In genomic region chr9:23221976-23222375, GRCm38 (mm10) we compare ENCODE assay signal across 8 mouse cellular contexts. TPM values are rescaled to one million over a fixed set of nuclear protein-coding genes. Genes with fewer than 3 reads are reported as not detected.
DNase-seq lines count a peak whose midpoint lies in the region; ATAC-seq and TF ChIP-seq lines count a peak whose summit lies in the region.

No protein-coding gene starts in this region.

- 0 out of 2 replicates have a peak overlapping the region, but pooled peaks have one; percentile 83 for H3K27ac ChIP-seq in heart, embryonic 13.5 days (replicated peaks)
- no peak overlapping the region for H3K27ac ChIP-seq in forebrain, postnatal 0 days (ENCODE audit: low read depth, low read length)
- H3K27ac ChIP-seq in midbrain, embryonic 12.5 days (replicated peaks): no peak overlapping the region

- H3K4me2 ChIP-seq in heart, embryonic 13.5 days: peak overlapping the region; percentile 94
- peak overlapping the region; percentile 98 for H3K4me2 ChIP-seq in forebrain, postnatal 0 days (ENCODE audit: low read depth)
- peak overlapping the region; percentile 97 for H3K4me2 ChIP-seq in midbrain, embryonic 12.5 days (replicated peaks)

- peaks cover 40% of the 10 kb centered on the region for H3K27me3 ChIP-seq in heart, embryonic 13.5 days (replicated peaks)
- peaks cover 7% of the 10 kb centered on the region; the same call in 1 of the 2 replicates for H3K27me3 ChIP-seq in forebrain, postnatal 0 days (ENCODE audit: insufficient read depth, low read length)
- peaks cover 49% of the 10 kb centered on the region for H3K27me3 ChIP-seq in midbrain, embryonic 12.5 days

- no peak for DNase-seq in heart, adult 8-10 months (ENCODE audit: low spot score)
- DNase-seq in ES-CJ7 (ENCODE audit: low read depth, low spot score): peak; percentile 5
- peak; percentile 16 for DNase-seq in forebrain, postnatal 0 days
- no peak for DNase-seq in embryo, embryonic 9.5 days (ENCODE audit: extremely low spot score)
- DNase-seq in ovary, postnatal 10 days (ENCODE audit: low spot score): no peak
- DNase-seq in thymus, postnatal 4 days: no peak

- 0 out of 2 replicates have a peak, but pooled peaks have one; percentile 0 for TF ChIP-seq CTCF in forebrain, postnatal 0 days (IDR thresholded peaks at IDR 0.05; ENCODE audit: low read depth)

- H3K4me3 ChIP-seq in heart, embryonic 13.5 days: peak overlapping the region; percentile 76
- H3K4me3 ChIP-seq in forebrain, postnatal 0 days (ENCODE audit: low read depth, low read length): peak overlapping the region; percentile 77
- H3K4me3 ChIP-seq in midbrain, embryonic 12.5 days: peak overlapping the region; percentile 65

- H3K36me3 ChIP-seq in heart, embryonic 13.5 days: no peaks in the 10 kb centered on the region
- no peaks in the 10 kb centered on the region for H3K36me3 ChIP-seq in forebrain, postnatal 0 days (ENCODE audit: insufficient read depth)
- H3K36me3 ChIP-seq in midbrain, embryonic 12.5 days: no peaks in the 10 kb centered on the region

- 18% methylated on average over 5 of the region's 5 CpGs for WGBS in heart, embryonic 13.5 days
- 13% methylated on average over 5 of the region's 5 CpGs for WGBS in forebrain, postnatal 0 days
- 16% methylated on average over 5 of the region's 5 CpGs for WGBS in midbrain, embryonic 12.5 days

- no peak for ATAC-seq in heart, embryonic 13.5 days (ENCODE audit: extremely low read depth, insufficient number of reproducible peaks, low FRiP score, low TSS enrichment)
- ATAC-seq in forebrain, postnatal 0 days: peak; percentile 7; the same call in 1 of the 2 replicates
- no peak for ATAC-seq in midbrain, embryonic 12.5 days (ENCODE audit: low FRiP score, low read depth)

- H3K9ac ChIP-seq in heart, embryonic 13.5 days: peak overlapping the region; percentile 89
- peak overlapping the region; percentile 67 for H3K9ac ChIP-seq in forebrain, postnatal 0 days
- peak overlapping the region; percentile 73 for H3K9ac ChIP-seq in midbrain, embryonic 12.5 days (replicated peaks)

- H3K4me1 ChIP-seq in heart, embryonic 13.5 days: peaks cover 16% of the 10 kb centered on the region
- peaks cover 3% of the 10 kb centered on the region; the same call in 1 of the 2 replicates for H3K4me1 ChIP-seq in forebrain, postnatal 0 days (ENCODE audit: insufficient read depth)
- H3K4me1 ChIP-seq in midbrain, embryonic 12.5 days: peaks cover 13% of the 10 kb centered on the region; the same call in 1 of the 2 replicates

- H3K9me3 ChIP-seq in heart, embryonic 13.5 days: no peaks in the 10 kb centered on the region
- no peaks in the 10 kb centered on the region for H3K9me3 ChIP-seq in forebrain, postnatal 0 days (ENCODE audit: low read length)
- H3K9me3 ChIP-seq in midbrain, embryonic 12.5 days: no peaks in the 10 kb centered on the region

RNA-seq across cellular contexts. Expression of gene Bmper, which starts 0.9 kb away (rescaled TPM):
- 8.3 and 8.4 TPM in 2 replicates for polyA plus RNA-seq in heart, embryonic 13.5 days (2015; fragmentation: Nextera tagmentation; extraction: Ambion mirVana)
- 1 to 10 TPM; 1.5 to 3.3 (median 2.5) TPM for total RNA-seq in heart, adult 8-10 months (2022)
- 5.8 and 9.6 TPM in 2 replicates for total RNA-seq in forebrain, postnatal 0 days (2014; rRNA removed)
- polyA plus RNA-seq in forebrain, postnatal 0 days (2015; fragmentation: Nextera tagmentation; extraction: Ambion mirVana): 3.2 and 5.6 TPM in 2 replicates
- 2.9 and 5.3 TPM in 2 replicates for polyA plus RNA-seq in midbrain, embryonic 12.5 days (2016; fragmentation: Nextera tagmentation; extraction: Ambion mirVana)

Comparison
In these comparisons a context has a peak if more than half of its experiments do, and no peak if none do; other contexts are left out.
1. DNase-seq: peak in ES-CJ7 (single experiment) and forebrain, postnatal 0 days (single experiment); none in heart, adult 8-10 months (single experiment), embryo, embryonic 9.5 days (single experiment), ovary, postnatal 10 days (single experiment) and thymus, postnatal 4 days (single experiment).
2. Peak in every context shown above with its lines, with median percentiles within 50 percentile points of each other: H3K4me2 ChIP-seq, H3K4me3 ChIP-seq and H3K9ac ChIP-seq.